Mouse (Mus musculus) liver, embryonic 11.5 days (tissue): Measurements from ENCODE around the gene Armc9. TPM values are rescaled to one million over a fixed set of nuclear protein-coding genes. Genes with fewer than 3 reads are reported as not detected.

Experiments used
- ATAC-seq: fragments of 200-750 bp; cut with Nextera tagmentation; replicated peaks from 2 replicates; pipeline ENCODE4 v1.8.0; 2017; ENCODE audit warnings: moderate number of reproducible peaks, mild to moderate bottlenecking, moderate TSS enrichment, moderate library complexity; ENCODE audit not compliant: low FRiP score
- DNase-seq: peaks from one replicate; pipeline ENCODE4 v3.0.0-alpha.2; 2017; ENCODE audit warnings: low spot score
- H3K27ac ChIP-seq: fragments of 300-500 bp; sonication (generic); 2 replicates; pipeline ENCODE4 v1.5.1; 2014; ENCODE audit warnings: mild to moderate bottlenecking, low read depth, low read length, control low read depth
- H3K27me3 ChIP-seq: fragments of 300-500 bp; sonication (generic); replicated peaks from 2 replicates; pipeline ENCODE4 v1.6.1; 2014; ENCODE audit warnings: low read length, mixed read lengths; ENCODE audit not compliant: control insufficient read depth, insufficient read depth
- H3K36me3 ChIP-seq: fragments of 300-500 bp; sonication (generic); 2 replicates; pipeline ENCODE4 v1.6.1; 2014; ENCODE audit warnings: mild to moderate bottlenecking, low read length, moderate library complexity, mixed read lengths; ENCODE audit not compliant: control insufficient read depth, insufficient read depth
- H3K4me1 ChIP-seq: fragments of 300-500 bp; sonication (generic); replicated peaks from 2 replicates; pipeline ENCODE4 v1.6.1; 2014; ENCODE audit warnings: low read length, mixed read lengths; ENCODE audit not compliant: control insufficient read depth, insufficient read depth
- H3K4me2 ChIP-seq: fragments of 300-500 bp; sonication (generic); 2 replicates; pipeline ENCODE4 v1.6.1; 2014; ENCODE audit warnings: mild to moderate bottlenecking, control low read depth, moderate library complexity
- H3K4me3 ChIP-seq: fragments of 300-500 bp; sonication (generic); 2 replicates; pipeline ENCODE4 v1.5.1; 2014; ENCODE audit warnings: low read depth, low read length, control low read depth
- H3K9ac ChIP-seq: fragments of 300-500 bp; sonication (generic); 2 replicates; pipeline ENCODE4 v1.6.1; 2014; ENCODE audit warnings: low read depth, low read length, control low read depth
- H3K9me3 ChIP-seq: fragments of 300-500 bp; sonication (generic); 2 replicates; pipeline ENCODE4 v1.6.1; 2016; ENCODE audit warnings: low read length, inconsistent platforms, mixed read lengths; ENCODE audit not compliant: control insufficient read depth
- WGBS: fragments of 180-500 bp; shearing (Covaris S2); extraction: QIAGEN DNeasy Blood & Tissue Kit; methylation state at CpG from one replicate; pipeline ENCODE4 v1.1.7; 2014; 5-methylcytosine and 5-hydroxymethylcytosine counted together
- polyA plus RNA-seq: library from polyadenylated mRNA; unstranded; fragments of >200 nt; fragmentation: Nextera tagmentation; extraction: Ambion mirVana; gene quantifications from 2 replicates; pipeline ENCODE4 v1.2.1, GENCODE M21; 2014

The Armc9 gene
- polyA plus RNA-seq, 1 experiment from 2014 or later, result 28.7 TPM

DNA sequence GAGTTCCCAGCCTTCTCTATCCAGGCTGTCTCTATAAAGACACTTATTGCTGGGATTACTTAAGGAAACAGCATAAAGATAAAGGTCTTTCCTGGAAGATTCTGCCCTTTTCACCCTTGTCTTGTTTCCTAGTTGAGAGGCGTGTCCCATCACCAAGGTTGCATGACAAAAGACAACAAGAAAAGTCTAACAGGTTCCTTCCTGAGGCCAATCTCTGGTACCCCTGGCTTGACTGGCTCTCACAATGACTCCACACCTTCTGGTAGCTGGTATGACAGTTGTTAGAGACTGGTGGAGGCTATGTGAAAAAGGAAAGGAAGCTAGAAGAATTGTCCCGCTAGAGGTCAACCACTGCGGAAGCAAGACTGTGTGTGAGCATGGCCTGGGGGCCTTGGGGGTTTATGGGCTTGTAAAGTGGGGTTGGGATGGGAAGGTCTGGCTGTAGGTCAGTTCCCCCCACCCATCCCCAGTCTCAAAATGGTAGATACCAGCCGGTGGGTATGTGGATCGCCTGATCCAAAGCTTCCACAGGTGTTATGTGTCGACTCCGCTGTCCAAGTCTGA lies 154.8 kb downstream of the Armc9 start:
- H3K4me1 ChIP-seq, result peaks cover 4% of the 10 kb centered on the region; the same call in 1 of the 2 replicates
- H3K4me2 ChIP-seq, result no peak overlapping the region
- no peaks in the 10 kb centered on the region for H3K36me3 ChIP-seq
- no peak overlapping the region for H3K27ac ChIP-seq
- no peak for DNase-seq
- no peak for ATAC-seq
- no peaks in the 10 kb centered on the region for H3K9me3 ChIP-seq
- H3K4me3 ChIP-seq, result no peak overlapping the region
- H3K9ac ChIP-seq, result no peak overlapping the region
- 90% methylated on average over 7 of the region's 7 CpGs for WGBS
- no peaks in the 10 kb centered on the region; the same call in 1 of the 2 replicates for H3K27me3 ChIP-seq

DNA sequence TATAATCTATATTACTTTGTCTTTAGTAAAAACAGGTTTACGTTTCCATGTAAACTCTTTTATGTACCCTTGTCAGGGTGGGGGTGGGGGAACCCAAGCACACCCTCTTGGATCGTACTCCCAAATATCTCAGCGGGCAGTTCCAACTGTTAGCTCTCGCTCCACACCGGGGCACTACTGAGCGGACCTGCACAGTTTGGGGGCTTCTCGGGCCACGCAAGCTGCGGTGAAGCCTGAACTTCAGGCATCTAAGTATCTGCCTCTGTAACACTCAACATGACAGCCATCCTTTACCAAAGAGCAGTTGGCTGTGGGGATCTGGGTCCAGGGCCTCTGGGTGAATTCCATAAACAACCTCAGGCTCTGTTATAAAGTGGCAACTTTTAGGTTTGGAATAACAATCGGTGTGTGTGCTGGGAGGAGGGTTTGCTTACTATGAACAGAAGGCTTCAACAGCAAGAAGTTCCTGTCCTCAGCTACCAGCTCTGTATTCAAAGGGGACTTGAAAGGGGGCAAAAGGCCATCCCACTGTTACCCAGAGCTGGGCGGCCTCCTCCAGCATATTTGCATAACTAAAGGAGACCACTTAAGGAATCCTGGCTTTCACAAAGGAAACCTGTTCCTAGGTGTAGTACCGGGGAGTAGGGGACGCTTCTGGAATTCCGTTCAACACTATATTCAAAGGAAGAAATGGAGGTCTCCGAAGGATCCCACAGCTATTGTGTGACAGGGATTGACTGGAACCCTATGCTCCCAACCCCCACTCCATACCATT lies 156.1 kb downstream of the Armc9 start:
- DNase-seq (no peak), ATAC-seq (no peak)
- no peaks in the 10 kb centered on the region for H3K36me3 ChIP-seq
- no peak overlapping the region for H3K4me3 ChIP-seq
- H3K27ac ChIP-seq, result no peak overlapping the region
- no peak overlapping the region for H3K9ac ChIP-seq
- H3K27me3 ChIP-seq, result no peaks in the 10 kb centered on the region
- H3K9me3 ChIP-seq, result no peaks in the 10 kb centered on the region
- H3K4me2 ChIP-seq, result no peak overlapping the region
- 60% methylated on average over 15 of the region's 15 CpGs for WGBS
- peaks cover 4% of the 10 kb centered on the region; the same call in 1 of the 2 replicates for H3K4me1 ChIP-seq

DNA sequence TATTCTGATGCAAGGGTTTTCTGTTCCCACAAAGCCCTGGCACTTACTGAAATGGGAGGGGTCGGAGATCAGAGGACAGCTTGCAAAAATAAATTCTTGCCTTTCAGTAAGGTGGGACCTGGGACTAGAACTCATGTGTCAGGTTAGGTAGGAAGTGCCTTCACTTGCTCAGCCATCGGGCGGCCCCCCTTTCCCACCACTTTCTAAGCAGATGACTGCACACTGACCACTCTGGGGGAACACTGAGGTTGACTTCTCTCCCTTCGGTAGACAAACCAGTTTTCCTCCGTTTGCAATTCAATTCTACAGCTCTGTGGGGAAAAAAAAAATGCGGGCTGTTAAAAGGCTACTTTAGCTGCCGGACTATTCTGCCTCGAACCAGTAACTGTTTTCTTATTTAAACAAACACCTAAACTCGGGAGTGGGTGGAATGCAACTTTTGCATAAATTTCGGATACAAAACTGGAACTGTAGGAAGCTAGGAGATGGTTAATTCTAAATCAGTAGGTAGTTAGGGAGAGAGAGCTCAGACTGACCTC lies 157.0 kb downstream of the Armc9 start:
- DNase-seq, result no peak
- peaks cover 4% of the 10 kb centered on the region; the same call in 1 of the 2 replicates for H3K4me1 ChIP-seq
- H3K27ac ChIP-seq, result no peak overlapping the region
- H3K9me3 ChIP-seq, result no peaks in the 10 kb centered on the region
- no peak overlapping the region for H3K9ac ChIP-seq
- no peak overlapping the region for H3K4me2 ChIP-seq
- no peaks in the 10 kb centered on the region for H3K27me3 ChIP-seq
- no peak overlapping the region for H3K4me3 ChIP-seq
- no peaks in the 10 kb centered on the region for H3K36me3 ChIP-seq
- WGBS, result 52% methylated on average over 10 of the region's 10 CpGs
- no peak for ATAC-seq

DNA sequence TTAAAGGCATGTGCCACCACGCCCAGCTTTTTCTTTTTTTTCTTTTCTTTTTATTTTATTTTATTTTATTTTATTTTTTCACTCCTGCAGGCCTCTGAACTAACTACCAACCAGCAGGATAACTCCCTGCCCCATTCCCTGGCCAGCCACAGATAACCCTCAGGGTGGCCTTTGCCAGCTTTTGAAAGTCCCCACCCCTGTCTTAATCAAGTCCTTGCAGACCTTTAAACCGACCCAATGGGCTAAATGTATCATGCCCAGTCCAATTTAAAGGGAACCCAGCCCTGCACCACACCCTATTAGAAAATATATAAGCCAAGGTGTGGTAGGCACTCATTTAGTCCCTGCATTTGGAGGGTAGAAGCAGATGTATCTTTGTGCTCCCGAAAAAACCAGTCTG lies 157.7 kb downstream of the Armc9 start:
- WGBS, result 57% methylated on average over 3 of the region's 3 CpGs
- Histone ChIP-seq H3K9me3 (no peaks in the 10 kb centered on the region), H3K27me3 (no peaks in the 10 kb centered on the region), H3K4me2 (no peak overlapping the region), H3K4me1 (peaks cover 4% of the 10 kb centered on the region; the same call in 1 of the 2 replicates), H3K4me3 (no peak overlapping the region), H3K9ac (no peak overlapping the region), H3K27ac (peak overlapping the region; percentile 70), H3K36me3 (no peaks in the 10 kb centered on the region)
- ATAC-seq (peak; percentile 92), DNase-seq (no peak)

DNA sequence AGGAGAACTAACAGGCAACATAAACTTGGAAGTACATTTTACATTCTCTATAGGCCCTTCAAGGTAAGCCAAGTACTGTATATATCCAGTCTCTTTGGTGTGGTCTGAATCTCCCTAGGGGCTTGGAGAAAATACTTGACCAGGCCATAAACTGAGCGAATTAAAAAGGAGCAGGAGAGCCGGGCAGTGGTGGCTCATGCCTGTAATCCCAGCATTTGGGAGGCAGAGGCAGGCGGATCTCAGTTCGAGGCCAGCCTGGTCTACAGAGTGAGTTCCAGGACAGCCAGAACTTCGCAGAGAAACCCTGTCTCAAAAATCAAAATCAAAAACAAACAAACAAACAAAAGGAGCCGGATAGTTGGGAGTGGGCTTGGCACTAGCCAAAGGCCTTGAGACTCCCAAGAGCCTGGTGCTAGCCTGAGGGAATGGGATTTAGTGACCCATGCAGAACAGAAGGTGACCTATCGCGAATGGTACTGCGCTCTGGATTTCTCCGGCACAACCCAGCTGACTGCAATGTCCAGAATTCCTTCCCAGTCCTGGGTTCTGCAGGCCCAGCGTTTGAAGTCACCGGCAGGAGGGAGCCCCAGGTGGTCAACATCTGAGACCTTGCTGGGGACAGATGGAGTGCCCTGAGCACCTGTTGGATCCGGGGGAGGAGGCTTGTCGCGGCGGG lies 158.7 kb downstream of the Armc9 start:
- peak overlapping the region; percentile 70; the same call in 1 of the 2 replicates for H3K27ac ChIP-seq
- no peaks in the 10 kb centered on the region for H3K27me3 ChIP-seq
- DNase-seq (no peak), ATAC-seq (no peak)
- H3K36me3 ChIP-seq, result no peaks in the 10 kb centered on the region
- H3K4me3 ChIP-seq, result no peak overlapping the region
- H3K9ac ChIP-seq, result no peak overlapping the region
- no peaks in the 10 kb centered on the region for H3K9me3 ChIP-seq
- WGBS, result 51% methylated on average over 16 of the region's 16 CpGs
- H3K4me2 ChIP-seq, result peak overlapping the region; percentile 38; the same call in 1 of the 2 replicates
- peaks cover 4% of the 10 kb centered on the region; the same call in 1 of the 2 replicates for H3K4me1 ChIP-seq

DNA sequence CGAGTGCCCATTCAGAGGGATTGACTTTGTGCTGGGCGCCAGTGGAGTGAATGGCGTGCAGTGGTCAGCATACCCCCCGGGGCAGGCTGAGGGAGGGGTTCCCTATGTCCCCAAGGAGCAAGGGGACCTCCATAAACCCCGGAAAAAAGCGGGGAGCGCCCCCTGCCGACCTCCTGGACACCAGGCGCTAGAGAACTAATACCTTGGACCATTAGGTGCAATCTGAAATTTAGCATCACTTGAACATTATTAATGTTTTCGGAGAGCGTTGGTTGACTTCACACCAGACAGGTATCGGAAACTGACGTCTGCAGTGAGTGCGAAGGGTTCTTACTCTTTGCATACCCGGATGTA lies 159.2 kb downstream of the Armc9 start:
- peaks cover 4% of the 10 kb centered on the region; the same call in 1 of the 2 replicates for H3K4me1 ChIP-seq
- ATAC-seq (no peak), DNase-seq (no peak)
- H3K9me3 ChIP-seq, result no peaks in the 10 kb centered on the region
- no peak overlapping the region for H3K4me3 ChIP-seq
- H3K4me2 ChIP-seq, result peak overlapping the region; percentile 38; the same call in 1 of the 2 replicates
- 24% methylated on average over 15 of the region's 15 CpGs for WGBS
- H3K27ac ChIP-seq, result no peak overlapping the region
- H3K27me3 ChIP-seq, result no peaks in the 10 kb centered on the region
- H3K36me3 ChIP-seq, result no peaks in the 10 kb centered on the region
- H3K9ac ChIP-seq, result no peak overlapping the region

DNA sequence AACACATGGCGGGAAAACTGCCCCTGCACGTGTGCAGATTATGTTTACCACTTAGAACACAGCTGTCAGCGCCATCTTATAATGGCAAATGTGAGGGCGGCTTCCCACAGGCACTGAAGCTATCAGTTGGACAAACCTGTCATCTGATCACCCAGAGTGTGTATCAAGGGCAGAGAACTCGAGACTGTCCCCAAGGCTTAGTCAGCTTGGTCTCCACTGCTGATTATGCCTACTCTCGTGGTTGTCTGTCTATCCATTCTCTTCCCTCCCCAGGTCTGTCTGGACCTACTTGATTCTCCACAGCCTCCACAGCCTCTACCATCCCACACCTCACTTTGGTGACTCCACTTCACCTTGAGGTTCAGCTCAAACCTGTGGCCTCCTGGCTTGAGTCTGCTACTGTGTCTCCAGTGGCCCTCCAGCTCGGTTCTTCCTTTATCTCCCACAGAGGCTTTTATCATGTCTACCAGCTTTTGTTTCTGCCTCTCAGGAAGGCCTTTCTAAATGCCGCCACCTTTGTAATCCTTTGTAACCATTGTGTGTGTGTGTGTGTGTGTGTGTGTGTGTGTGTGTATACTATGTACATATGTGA lies 166.3 kb downstream of the Armc9 start:
- H3K27ac ChIP-seq, result no peak overlapping the region
- no peaks in the 10 kb centered on the region for H3K9me3 ChIP-seq
- no peaks in the 10 kb centered on the region for H3K27me3 ChIP-seq
- no peak overlapping the region for H3K4me3 ChIP-seq
- 71% methylated on average over 6 of the region's 8 CpGs for WGBS
- H3K9ac ChIP-seq, result no peak overlapping the region
- no peaks in the 10 kb centered on the region for H3K36me3 ChIP-seq
- H3K4me1 ChIP-seq, result no peaks in the 10 kb centered on the region
- no peak overlapping the region for H3K4me2 ChIP-seq
- ATAC-seq (no peak; the same call in 1 of the 2 replicates), DNase-seq (no peak)
